Mouse (Mus musculus): ENCODE measurements around the gene S100a4. TPM values are rescaled to one million over a fixed set of nuclear protein-coding genes. Genes with fewer than 3 reads are reported as not detected.

Gene S100a4
- polyA plus RNA-seq, 1 experiment from 2014 or later = 6.0 TPM

DNA sequence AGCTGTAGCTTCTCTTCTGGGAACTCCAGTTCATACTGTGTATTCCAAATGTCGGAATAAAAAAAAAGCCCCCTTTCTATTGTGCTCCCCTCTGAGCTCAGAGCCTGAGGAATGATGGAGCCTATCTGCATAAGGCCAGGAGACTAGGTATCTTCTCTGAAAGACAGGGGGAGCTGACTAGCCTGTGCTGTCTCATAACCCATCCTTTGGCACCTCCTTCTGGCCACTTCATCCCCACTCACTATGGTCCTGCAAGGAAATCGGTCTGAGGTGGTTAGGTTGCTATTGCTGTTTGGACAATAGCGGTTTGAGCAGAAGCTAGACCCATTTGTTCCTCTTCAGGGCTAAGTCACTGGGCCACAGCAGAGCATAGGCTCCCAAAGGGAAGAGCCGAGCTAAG is 24.2 kb downstream of the S100a4 start:
- Histone ChIP-seq H3K36me3 (no peaks in the 10 kb centered on the region), H3K4me1 (peaks cover 16% of the 10 kb centered on the region), H3K27me3 (no peaks in the 10 kb centered on the region), H3K27ac (no peak overlapping the region), H3K4me2 (no peak overlapping the region), H3K9me3 (no peaks in the 10 kb centered on the region), H3K4me3 (no peak overlapping the region), H3K9ac (no peak overlapping the region)
- no peak for ATAC-seq (ENCODE audit: borderline replicate concordance, extremely low read depth, low FRiP score, low TSS enrichment)
- WGBS = 58% methylated on average over 4 of the region's 4 CpGs

- H3K4me2 ChIP-seq = no peak overlapping the region
- H3K9ac ChIP-seq = no peak overlapping the region
- H3K36me3 ChIP-seq = no peaks in the 10 kb centered on the region
- WGBS = 60% methylated on average over 2 of the region's 2 CpGs
- H3K9me3 ChIP-seq = no peaks in the 10 kb centered on the region
- H3K4me3 ChIP-seq = no peak overlapping the region
- no peak overlapping the region for H3K27ac ChIP-seq
- H3K4me1 ChIP-seq = peaks cover 1% of the 10 kb centered on the region; the same call in 1 of the 2 replicates
- no peak for ATAC-seq (ENCODE audit: borderline replicate concordance, extremely low read depth, low FRiP score, low TSS enrichment)
- no peaks in the 10 kb centered on the region for H3K27me3 ChIP-seq
These were observed 25.7 kb downstream of the S100a4 start for GRCm38 (mm10) chr3:90629298-90629697.

DNA sequence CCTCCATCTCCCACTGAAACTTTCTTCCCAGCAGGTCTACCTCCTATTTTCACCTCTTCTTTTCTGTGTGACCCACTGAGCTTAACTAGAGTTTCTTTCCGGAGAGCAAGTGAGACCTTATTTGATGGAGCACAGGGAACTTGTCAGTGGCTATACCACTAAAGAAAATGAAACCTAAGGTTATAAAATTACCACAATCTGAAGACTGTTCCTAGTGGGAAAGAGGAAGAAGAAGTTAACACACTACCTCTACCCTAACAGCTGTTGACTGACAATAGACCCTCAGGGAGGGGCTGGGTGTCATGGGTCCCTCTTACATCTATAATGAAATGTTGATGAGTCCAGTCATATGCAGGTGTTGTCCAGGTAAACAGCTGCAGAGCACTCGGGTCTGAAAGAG is 28.4 kb downstream of the S100a4 start:
- Histone ChIP-seq H3K36me3 (no peaks in the 10 kb centered on the region), H3K27me3 (no peaks in the 10 kb centered on the region), H3K4me1 (no peaks in the 10 kb centered on the region), H3K4me2 (no peak overlapping the region), H3K9ac (no peak overlapping the region), H3K27ac (no peak overlapping the region), H3K9me3 (no peaks in the 10 kb centered on the region), H3K4me3 (no peak overlapping the region)
- 78% methylated on average over 2 of the region's 2 CpGs for whole genome bisulfite sequencing
- no peak for ATAC-seq (ENCODE audit: borderline replicate concordance, extremely low read depth, low FRiP score, low TSS enrichment)

DNA sequence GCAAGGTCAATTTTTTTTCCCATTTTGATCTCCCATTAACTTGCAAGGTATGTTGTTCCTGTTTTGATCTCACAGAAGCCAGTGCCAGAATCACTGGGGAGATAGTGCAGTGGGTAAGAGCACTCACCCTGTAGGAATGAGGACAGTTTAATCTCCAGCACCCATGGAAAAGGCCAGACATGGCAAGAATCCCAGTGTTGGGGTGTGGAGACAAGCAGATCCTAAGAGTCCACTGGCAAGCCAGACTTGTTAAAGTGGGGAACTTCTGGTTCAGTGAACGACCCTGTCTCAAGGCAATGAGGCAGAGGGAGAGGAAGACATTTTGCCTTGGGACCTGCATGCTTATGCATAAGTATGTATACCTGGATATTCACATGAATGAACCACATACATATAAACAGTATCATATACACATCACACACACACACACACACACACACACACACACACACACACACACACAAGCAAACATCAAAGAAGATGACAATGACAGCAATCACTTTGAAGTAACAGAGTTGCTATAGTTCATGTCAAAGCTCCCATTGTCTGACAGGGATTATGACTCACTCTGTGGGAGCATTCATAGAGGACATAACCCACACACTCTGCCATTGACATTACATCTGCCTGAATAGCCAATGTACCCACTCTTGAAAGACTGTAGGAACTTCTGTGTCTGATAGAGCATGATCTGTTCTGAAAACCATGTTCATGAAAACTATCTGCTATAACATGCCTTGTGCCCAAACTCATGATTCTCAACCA is 35.1 kb downstream of the S100a4 start:
- ATAC-seq (ENCODE audit: borderline replicate concordance, extremely low read depth, low FRiP score, low TSS enrichment) = no peak
- WGBS = 44% methylated on average over 1 of the region's 1 CpGs
- Histone ChIP-seq H3K9me3 (no peaks in the 10 kb centered on the region), H3K9ac (no peak overlapping the region), H3K4me2 (no peak overlapping the region), H3K27me3 (no peaks in the 10 kb centered on the region), H3K27ac (no peak overlapping the region), H3K4me1 (no peaks in the 10 kb centered on the region), H3K36me3 (no peaks in the 10 kb centered on the region), H3K4me3 (no peak overlapping the region)

DNA sequence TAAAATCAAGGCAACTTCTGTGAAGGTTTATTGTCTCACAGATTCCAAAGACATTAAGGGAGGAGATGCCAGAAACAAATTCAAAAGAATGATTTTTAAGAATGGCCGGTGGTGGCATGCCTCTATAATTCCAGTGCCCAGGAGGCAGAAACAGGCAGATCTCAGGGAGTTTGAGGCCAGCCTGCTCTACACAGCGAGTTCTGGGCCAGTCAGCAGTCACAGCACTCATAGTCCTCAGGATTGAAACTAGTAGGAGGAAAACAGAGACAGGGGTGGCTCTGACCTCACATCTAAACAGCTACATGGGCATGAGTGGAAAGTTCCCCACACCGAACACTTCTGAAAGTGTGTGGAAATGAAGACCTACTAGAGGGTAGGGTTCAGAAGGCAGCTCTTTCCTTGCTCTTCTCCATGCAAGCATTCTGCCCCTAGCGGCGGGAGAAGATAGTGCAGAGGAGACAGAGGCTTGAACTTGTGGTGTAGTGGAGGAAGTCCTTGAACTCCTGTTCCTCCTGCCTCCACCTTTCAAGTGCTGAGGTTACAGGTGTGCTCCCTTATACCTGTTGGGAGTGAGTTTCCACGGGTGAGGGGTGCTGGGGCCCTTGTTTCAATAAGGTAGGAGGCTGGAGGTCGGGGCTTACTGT is 36.1 kb downstream of the S100a4 start:
- 51% methylated on average over 7 of the region's 7 CpGs for WGBS
- H3K27me3 ChIP-seq = no peaks in the 10 kb centered on the region
- no peaks in the 10 kb centered on the region for H3K4me1 ChIP-seq
- H3K4me3 ChIP-seq = no peak overlapping the region
- ATAC-seq (ENCODE audit: borderline replicate concordance, extremely low read depth, low FRiP score, low TSS enrichment) = no peak
- H3K9ac ChIP-seq = no peak overlapping the region
- H3K36me3 ChIP-seq = no peaks in the 10 kb centered on the region
- no peak overlapping the region for H3K4me2 ChIP-seq
- no peaks in the 10 kb centered on the region for H3K9me3 ChIP-seq
- H3K27ac ChIP-seq = no peak overlapping the region

- Histone ChIP-seq H3K27me3 (no peaks in the 10 kb centered on the region), H3K9ac (no peak overlapping the region), H3K4me3 (no peak overlapping the region), H3K4me2 (no peak overlapping the region), H3K4me1 (no peaks in the 10 kb centered on the region), H3K27ac (no peak overlapping the region), H3K9me3 (no peaks in the 10 kb centered on the region), H3K36me3 (no peaks in the 10 kb centered on the region)
- no peak for ATAC-seq (ENCODE audit: borderline replicate concordance, extremely low read depth, low FRiP score, low TSS enrichment)
- WGBS = 74% methylated on average over 7 of the region's 7 CpGs
These were observed 37.4 kb downstream of the S100a4 start for GRCm38 (mm10) chr3:90640981-90641380.

- H3K27ac ChIP-seq = no peak overlapping the region
- H3K36me3 ChIP-seq = no peaks in the 10 kb centered on the region
- H3K4me2 ChIP-seq = no peak overlapping the region
- 46% methylated on average over 3 of the region's 3 CpGs for WGBS
- no peak overlapping the region for H3K9ac ChIP-seq
- no peaks in the 10 kb centered on the region for H3K27me3 ChIP-seq
- H3K4me3 ChIP-seq = no peak overlapping the region
- no peaks in the 10 kb centered on the region for H3K4me1 ChIP-seq
- no peak for ATAC-seq (ENCODE audit: borderline replicate concordance, extremely low read depth, low FRiP score, low TSS enrichment)
- no peaks in the 10 kb centered on the region for H3K9me3 ChIP-seq
These were observed 40.6 kb downstream of the S100a4 start for GRCm38 (mm10) chr3:90644220-90644619.

DNA sequence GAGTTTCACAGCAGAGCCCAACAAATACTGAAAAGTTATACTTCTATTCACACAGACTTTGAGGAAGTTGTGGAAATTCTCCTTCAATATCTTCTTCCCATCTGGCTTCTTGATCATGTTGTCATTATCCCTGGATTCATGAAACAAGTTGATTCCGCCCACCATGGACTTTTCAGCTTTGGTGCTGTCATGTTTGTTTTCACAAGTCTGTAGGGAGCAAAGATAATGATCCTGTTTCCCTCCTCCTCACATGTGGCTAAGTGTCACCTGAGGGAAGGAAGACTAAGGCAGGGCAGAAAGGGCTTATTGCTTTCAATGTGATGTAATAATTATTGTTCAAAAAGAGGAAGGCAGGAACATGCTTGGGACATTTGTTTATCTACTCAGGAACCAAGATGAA is 43.7 kb downstream of the S100a4 start:
- H3K4me2 ChIP-seq = no peak overlapping the region
- H3K27ac ChIP-seq = no peak overlapping the region
- no peak overlapping the region for H3K9ac ChIP-seq
- no peaks in the 10 kb centered on the region for H3K9me3 ChIP-seq
- H3K4me3 ChIP-seq = no peak overlapping the region
- H3K27me3 ChIP-seq = no peaks in the 10 kb centered on the region
- H3K4me1 ChIP-seq = no peaks in the 10 kb centered on the region
- no peak for ATAC-seq (ENCODE audit: borderline replicate concordance, extremely low read depth, low FRiP score, low TSS enrichment)
- H3K36me3 ChIP-seq = no peaks in the 10 kb centered on the region
- 56% methylated on average over 1 of the region's 1 CpGs for WGBS

GRCm38 (mm10) chr3:90648981-90649380 is 45.4 kb downstream of the S100a4 start:
- no peak for ATAC-seq (ENCODE audit: borderline replicate concordance, extremely low read depth, low FRiP score, low TSS enrichment)
- Histone ChIP-seq H3K4me3 (no peak overlapping the region), H3K9me3 (no peaks in the 10 kb centered on the region), H3K27me3 (no peaks in the 10 kb centered on the region; the same call in 1 of the 2 replicates), H3K9ac (no peak overlapping the region), H3K4me2 (no peak overlapping the region), H3K4me1 (no peaks in the 10 kb centered on the region), H3K36me3 (no peaks in the 10 kb centered on the region), H3K27ac (no peak overlapping the region)

DNA sequence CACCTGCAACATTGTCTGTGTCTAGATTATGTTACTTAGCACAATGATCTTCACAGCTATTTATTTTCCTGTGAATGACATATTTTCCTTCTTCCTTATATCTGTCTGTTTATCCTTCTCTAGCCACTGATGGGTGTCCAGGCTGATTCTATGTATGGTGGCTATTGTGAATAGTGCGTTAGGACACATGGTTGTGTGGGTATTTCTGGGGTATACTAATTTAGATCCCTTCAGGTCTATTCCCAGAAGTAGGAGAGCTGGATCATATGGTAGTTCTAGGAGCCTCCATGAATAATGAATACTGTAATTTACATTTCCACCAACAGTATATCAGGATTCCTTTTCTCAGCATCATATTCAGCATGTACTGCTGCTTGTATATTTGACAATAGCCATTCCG is 46.3 kb downstream of the S100a4 start:
- 93% methylated on average over 2 of the region's 2 CpGs for WGBS
- Histone ChIP-seq H3K4me1 (no peaks in the 10 kb centered on the region), H3K27ac (no peak overlapping the region), H3K4me3 (no peak overlapping the region), H3K4me2 (no peak overlapping the region), H3K27me3 (no peaks in the 10 kb centered on the region; the same call in 1 of the 2 replicates), H3K9ac (no peak overlapping the region), H3K9me3 (no peaks in the 10 kb centered on the region), H3K36me3 (no peaks in the 10 kb centered on the region)
- ATAC-seq (ENCODE audit: borderline replicate concordance, extremely low read depth, low FRiP score, low TSS enrichment) = no peak

DNA sequence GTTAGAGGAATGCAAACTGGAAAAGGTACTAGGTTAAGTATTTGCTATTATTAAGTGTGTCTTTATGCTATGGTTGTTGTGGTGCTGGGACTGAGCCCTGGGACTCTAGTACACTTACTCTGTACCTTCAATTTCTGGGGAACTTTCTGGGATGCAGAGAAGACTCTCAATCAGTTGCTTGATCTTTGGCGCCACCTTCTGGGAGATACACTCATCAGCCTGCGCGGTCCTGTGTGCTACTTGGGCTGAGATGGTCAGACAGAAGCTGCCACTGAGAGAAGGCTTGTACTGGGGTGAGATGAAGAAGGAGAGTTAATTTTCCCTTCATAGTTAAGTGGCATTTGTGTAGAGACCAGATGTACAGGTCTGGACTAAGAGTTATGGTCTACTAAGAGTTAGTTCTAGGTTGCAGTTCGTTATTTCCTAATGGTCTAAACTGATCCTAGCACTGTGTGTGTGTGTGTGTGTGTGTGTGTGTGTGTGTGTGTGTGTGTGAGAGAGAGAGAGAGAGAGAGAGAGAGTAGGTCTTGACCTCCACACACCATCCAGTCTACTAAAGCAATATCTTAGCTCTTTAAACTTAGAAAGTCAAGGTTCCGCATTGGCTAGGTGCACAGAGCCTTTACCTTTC is 49.4 kb downstream of the S100a4 start:
- Histone ChIP-seq H3K27ac (no peak overlapping the region), H3K36me3 (no peaks in the 10 kb centered on the region), H3K4me3 (no peak overlapping the region), H3K4me2 (no peak overlapping the region), H3K27me3 (no peaks in the 10 kb centered on the region; the same call in 1 of the 2 replicates), H3K4me1 (no peaks in the 10 kb centered on the region), H3K9me3 (no peaks in the 10 kb centered on the region), H3K9ac (no peak overlapping the region)
- WGBS = 37% methylated on average over 5 of the region's 5 CpGs
- ATAC-seq (ENCODE audit: borderline replicate concordance, extremely low read depth, low FRiP score, low TSS enrichment) = peak; percentile 64; the same call in 1 of the 2 replicates

- H3K27ac ChIP-seq = no peak within 1 kb of the TSS
- ATAC-seq (ENCODE audit: borderline replicate concordance, extremely low read depth, low FRiP score, low TSS enrichment) = no peak
- H3K9ac ChIP-seq = no peak within 1 kb of the TSS
- H3K27me3 ChIP-seq = no peaks in the 10 kb centered on the region; the same call in 1 of the 2 replicates
- no peaks in the 10 kb centered on the region for H3K9me3 ChIP-seq
- H3K4me3 ChIP-seq = no peak within 1 kb of the TSS
- no peaks in the 10 kb centered on the region for H3K36me3 ChIP-seq
- H3K4me1 ChIP-seq = no peaks in the 10 kb centered on the region
- no peak within 1 kb of the TSS for H3K4me2 ChIP-seq
These were observed 50.1 kb downstream of the S100a4 start, which contains the start of gene S100a7a for GRCm38 (mm10) chr3:90653717-90654116. Gene S100a7a, plus strand, starts transcription at chr3:90654017.

All from lung, embryonic 15.5 days (tissue).